Mouse (Mus musculus) embryo, embryonic 9.5 days (tissue): ENCODE measurements at regions not wholly inside any gene's neighbourhood (a gene's known extent, or its start where the extent isn't known, plus 50 kb on each side); places are given as distances from the start of the nearest gene placed in this dataset.

Source experiments
- DNase-seq: peaks from one replicate; pipeline ENCODE4 v3.0.0-alpha.2; 2017; ENCODE audit errors: extremely low spot score

DNA sequence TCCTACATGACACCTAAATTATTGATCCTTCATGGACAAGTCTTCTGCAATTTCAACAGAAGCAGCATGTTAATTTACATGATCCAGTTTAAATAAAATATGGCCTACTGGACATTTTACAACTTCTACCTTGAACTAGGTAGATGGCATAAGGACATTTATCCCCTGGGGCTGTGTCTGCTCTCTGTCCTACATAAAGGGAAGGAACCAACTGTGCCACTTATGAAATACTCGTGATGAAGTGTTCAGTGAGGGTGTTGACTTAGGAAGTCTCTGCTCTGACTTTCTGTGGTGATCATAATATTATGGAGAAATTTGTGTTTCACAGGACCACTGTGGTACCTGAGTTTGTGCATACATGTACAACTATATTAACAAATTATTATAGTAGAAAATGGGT is 60.9 kb upstream of the Mbnl1 start:
- DNase-seq, result no peak

GRCm38 (mm10) chr3:60412206-60412605 is 60.4 kb upstream of the Mbnl1 start:
- no peak for DNase-seq

- DNase-seq, result no peak
These were observed 58.9 kb upstream of the Mbnl1 start for GRCm38 (mm10) chr3:60413749-60414148.

DNA sequence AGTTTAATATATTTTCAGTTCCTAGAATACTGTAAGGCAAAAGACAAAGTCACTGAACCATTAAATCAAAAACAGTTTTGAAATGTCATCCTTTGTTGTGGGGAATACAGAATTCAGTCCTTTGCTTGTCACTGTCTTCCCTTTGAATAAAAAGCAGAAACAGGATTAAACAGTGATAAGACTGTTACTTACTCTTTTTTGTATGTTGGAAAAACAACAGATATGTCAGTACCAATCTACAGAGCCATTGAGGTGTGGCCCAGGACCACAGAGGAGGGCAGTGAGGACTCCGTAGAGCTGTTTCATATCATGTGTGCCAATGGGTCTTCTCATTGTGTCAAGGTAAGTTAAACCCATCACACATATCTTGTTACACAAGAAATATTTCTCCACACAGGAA is 55.6 kb upstream of the Mbnl1 start:
- no peak for DNase-seq

GRCm38 (mm10) chr3:60418652-60419051 is 54.0 kb upstream of the Mbnl1 start:
- DNase-seq, result no peak

DNA sequence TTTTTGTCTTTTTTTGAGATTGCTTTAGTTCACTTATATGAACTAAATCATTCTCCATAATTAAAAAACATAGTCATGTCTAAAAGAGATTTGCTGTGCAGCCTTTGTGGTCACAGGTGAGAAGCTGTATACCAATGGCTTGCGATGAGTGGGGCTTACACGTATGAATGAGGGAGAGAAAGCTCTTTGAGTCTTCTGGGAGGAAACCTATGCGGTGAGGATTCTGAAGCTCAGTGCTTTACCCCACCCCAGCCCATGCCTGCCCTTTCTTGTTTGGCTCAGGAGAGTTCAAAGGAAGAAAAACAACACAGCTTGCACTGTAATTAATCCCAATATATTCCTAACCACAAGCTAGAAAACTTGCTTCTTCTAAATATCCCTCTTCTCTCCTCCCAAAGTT is 53.4 kb upstream of the Mbnl1 start:
- DNase-seq, result no peak
